Mouse (Mus musculus) midbrain, embryonic 12.5 days (tissue): ENCODE results near the gene Slc39a2. TPM values are rescaled to one million over a fixed set of nuclear protein-coding genes. Genes with fewer than 3 reads are reported as not detected.
"Not testable (repeated sequence)": the region's sequence is repeated elsewhere in the genome, so short reads cannot be mapped to it uniquely, and the experiment has no call there.

Experiments
- ATAC-seq: fragments of 200-750 bp; cut with Nextera tagmentation; 2 replicates; pipeline ENCODE4 v1.8.0; 2017; ENCODE audit warnings: low read depth, moderate TSS enrichment, moderate library complexity; ENCODE audit not compliant: low FRiP score
- H3K27ac ChIP-seq: fragments of 300-500 bp; sonication (generic); replicated peaks from 2 replicates; pipeline ENCODE4 v1.5.1; 2016; ENCODE audit warnings: mild to moderate bottlenecking
- H3K27me3 ChIP-seq: fragments of 300-500 bp; sonication (generic); 2 replicates; pipeline ENCODE4 v1.6.1; 2016; ENCODE audit warnings: mild to moderate bottlenecking
- H3K36me3 ChIP-seq: fragments of 300-500 bp; sonication (generic); 2 replicates; pipeline ENCODE4 v1.6.1; 2016
- H3K4me1 ChIP-seq: fragments of 300-500 bp; sonication (generic); 2 replicates; pipeline ENCODE4 v1.6.1; 2016
- H3K4me2 ChIP-seq: fragments of 300-500 bp; sonication (generic); replicated peaks from 2 replicates; pipeline ENCODE4 v1.6.1; 2016; ENCODE audit warnings: mild to moderate bottlenecking, moderate library complexity
- H3K4me3 ChIP-seq: fragments of 300-500 bp; sonication (generic); 2 replicates; pipeline ENCODE4 v1.5.1; 2016; ENCODE audit warnings: mild to moderate bottlenecking
- H3K9ac ChIP-seq: fragments of 300-500 bp; sonication (generic); replicated peaks from 2 replicates; pipeline ENCODE4 v1.6.1; 2016; ENCODE audit warnings: mild to moderate bottlenecking, moderate library complexity
- H3K9me3 ChIP-seq: fragments of 300-500 bp; sonication (generic); 2 replicates; pipeline ENCODE4 v1.6.1; 2016; ENCODE audit warnings: mild to moderate bottlenecking
- WGBS: fragments of 180-500 bp; shearing (Covaris S2); methylation state at CpG from one replicate; pipeline ENCODE4 v1.1.7; 2016; 5-methylcytosine and 5-hydroxymethylcytosine counted together
- polyA plus RNA-seq: library from polyadenylated mRNA; unstranded; fragments of >200 nt; fragmentation: Nextera tagmentation; extraction: Ambion mirVana; gene quantifications from 2 replicates; pipeline ENCODE4 v1.2.1, GENCODE M21; 2016

The Slc39a2 gene
- polyA plus RNA-seq: 1.2 and 1.6 TPM in 2 replicates

DNA sequence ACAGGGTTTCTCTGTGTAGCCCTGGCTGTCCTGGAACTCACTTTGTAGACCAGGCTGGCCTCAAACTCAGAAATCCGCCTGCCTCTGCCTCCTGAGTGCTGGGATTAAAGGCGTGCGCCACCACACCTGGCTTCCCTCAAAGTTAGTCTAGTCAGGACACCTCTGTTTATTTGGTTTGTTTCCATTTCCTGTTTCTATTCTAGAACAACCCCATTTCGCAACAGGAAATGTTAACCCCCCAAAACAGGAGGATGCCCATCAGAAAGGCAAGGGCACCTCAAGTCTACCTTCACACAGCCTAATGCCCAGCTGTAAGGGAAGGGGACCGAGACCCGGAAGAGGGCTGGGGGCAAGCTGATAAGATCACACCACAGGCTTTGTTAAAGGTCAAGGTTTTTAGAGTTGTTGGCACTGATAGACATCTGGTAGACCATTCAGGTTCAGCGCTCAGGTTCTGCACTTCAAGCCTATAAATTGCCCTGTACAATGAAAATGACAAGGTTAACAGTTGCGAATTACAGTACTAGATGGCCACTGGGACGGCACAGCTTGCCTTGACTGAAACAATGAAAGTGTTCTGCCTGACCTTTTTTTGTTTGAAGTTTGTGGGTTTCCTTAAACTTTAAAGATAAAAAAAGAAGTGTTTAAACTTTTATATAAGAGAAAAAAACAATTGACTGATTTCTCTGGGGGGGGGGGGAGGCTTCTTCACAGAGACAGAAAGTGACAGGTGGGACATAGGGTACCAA lies at the start of gene Slc39a2:
Gene Slc39a2, plus strand, starts transcription at position 699 of the 749 bp plus-strand sequence.
- Histone ChIP-seq H3K9ac (no peak within 1 kb of the TSS), H3K27ac (no peak within 1 kb of the TSS), H3K27me3 (no peaks in the 10 kb centered on the region), H3K9me3 (no peaks in the 10 kb centered on the region), H3K36me3 (peaks cover 65% of the 10 kb centered on the region), H3K4me2 (no peak within 1 kb of the TSS), H3K4me3 (no peak within 1 kb of the TSS), H3K4me1 (no peaks in the 10 kb centered on the region)
- no peak for ATAC-seq
- WGBS: 95% methylated on average over 9 of the region's 9 CpGs

DNA sequence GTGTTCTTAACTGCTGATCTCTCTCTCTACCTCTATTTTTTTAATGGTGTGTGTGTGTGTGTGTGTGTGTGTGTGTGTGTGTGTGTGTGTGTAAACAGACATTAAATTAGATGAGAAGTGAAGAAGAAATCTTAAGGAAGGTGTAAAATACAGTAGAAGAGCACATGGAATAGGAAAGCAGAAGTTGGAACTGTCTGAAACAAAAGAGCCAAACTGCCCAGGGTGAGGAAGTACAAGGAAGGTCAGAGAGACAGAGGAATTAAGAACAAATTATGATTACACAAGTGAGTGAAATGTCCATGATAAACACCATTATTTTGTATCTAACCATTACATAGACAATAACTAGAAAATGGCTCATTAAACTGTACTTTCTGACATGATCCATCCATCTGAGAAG lies 48.8 kb upstream of the Slc39a2 start:
- Histone ChIP-seq H3K36me3 (no peaks in the 10 kb centered on the region), H3K4me3 (no peak overlapping the region), H3K27me3 (no peaks in the 10 kb centered on the region), H3K9ac (no peak overlapping the region), H3K4me2 (no peak overlapping the region), H3K9me3 (no peaks in the 10 kb centered on the region), H3K27ac (no peak overlapping the region), H3K4me1 (no peaks in the 10 kb centered on the region)
- no peak for ATAC-seq

DNA sequence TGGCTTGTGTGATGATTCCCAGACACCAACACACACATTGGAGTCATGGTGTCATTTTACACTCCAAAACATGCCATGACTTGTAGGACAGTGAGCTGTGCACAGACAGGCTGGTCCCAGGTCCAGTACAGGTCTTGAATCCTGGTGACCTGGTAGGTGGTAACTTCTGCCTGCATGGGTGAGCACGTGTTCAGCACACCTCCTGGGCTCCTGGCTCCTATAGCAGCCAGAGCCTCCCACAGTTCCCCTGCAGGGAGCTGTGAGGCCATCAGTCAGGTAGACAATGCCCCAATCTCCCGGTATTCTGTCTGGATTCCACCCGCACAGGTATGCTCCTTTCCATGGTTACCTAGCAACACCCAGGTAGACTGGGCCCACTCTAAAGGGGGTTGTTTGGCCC lies 46.1 kb upstream of the Slc39a2 start:
- Histone ChIP-seq H3K36me3 (no peaks in the 10 kb centered on the region), H3K4me2 (no peak overlapping the region), H3K4me3 (no peak overlapping the region), H3K4me1 (no peaks in the 10 kb centered on the region), H3K27me3 (no peaks in the 10 kb centered on the region), H3K27ac (no peak overlapping the region), H3K9me3 (no peaks in the 10 kb centered on the region), H3K9ac (no peak overlapping the region)
- no peak for ATAC-seq
- WGBS: 72% methylated on average over 3 of the region's 3 CpGs

DNA sequence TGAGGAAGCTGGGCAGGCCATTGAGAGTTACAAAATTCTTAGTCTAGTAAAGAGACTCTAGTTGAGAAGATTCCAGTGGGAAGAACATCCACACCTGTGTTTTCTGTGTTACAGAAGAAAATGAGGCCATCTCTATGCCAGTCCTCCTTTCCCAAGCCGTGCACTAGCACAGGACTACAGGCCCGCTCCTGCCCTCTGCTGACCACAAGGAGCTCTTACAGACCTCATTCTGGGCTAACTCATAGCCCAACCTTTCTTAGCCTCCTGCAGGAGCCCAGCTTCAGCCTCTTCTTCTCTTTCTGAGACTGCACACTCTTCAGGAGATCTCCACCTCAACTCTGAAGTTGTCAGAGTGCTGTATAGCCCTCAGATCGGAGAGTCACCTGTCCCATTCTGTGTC lies 41.7 kb upstream of the Slc39a2 start:
- H3K4me2 ChIP-seq, H3K4me3 ChIP-seq, H3K4me1 ChIP-seq, H3K9me3 ChIP-seq, H3K27ac ChIP-seq, H3K36me3 ChIP-seq, H3K27me3 ChIP-seq, ATAC-seq, H3K9ac ChIP-seq: not testable (repeated sequence)
- 43% methylated on average over 3 of the region's 3 CpGs for WGBS

DNA sequence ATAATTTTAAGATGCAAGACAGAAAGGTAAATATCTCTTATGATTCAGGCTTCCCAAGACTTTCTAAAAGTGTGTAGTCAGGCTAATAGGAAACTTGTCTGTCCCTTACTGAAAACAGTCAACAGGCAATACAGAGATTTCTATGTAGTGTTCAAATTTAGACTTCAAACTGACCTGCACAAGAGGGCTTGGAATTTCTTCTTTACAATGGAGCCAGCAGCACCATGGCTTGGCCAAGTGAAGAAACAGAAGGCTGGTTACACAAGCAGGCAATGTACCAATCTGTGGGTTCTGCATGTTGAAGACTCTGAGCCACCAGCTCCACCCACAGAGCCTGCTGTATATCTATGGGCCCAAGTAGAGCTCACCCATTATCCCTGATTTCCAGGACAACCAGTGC lies 39.3 kb upstream of the Slc39a2 start, which contains the start of gene Ear6:
Gene Ear6, plus strand, starts transcription at position 301 of the 400 bp plus-strand sequence.
- no peak for ATAC-seq
- no peak within 1 kb of the TSS for H3K27ac ChIP-seq
- H3K4me2 ChIP-seq: no peak within 1 kb of the TSS
- H3K4me1 ChIP-seq: no peaks in the 10 kb centered on the region
- no peak within 1 kb of the TSS for H3K4me3 ChIP-seq
- H3K9ac ChIP-seq: no peak within 1 kb of the TSS
- H3K9me3 ChIP-seq: no peaks in the 10 kb centered on the region
- no peaks in the 10 kb centered on the region for H3K27me3 ChIP-seq
- H3K36me3 ChIP-seq: no peaks in the 10 kb centered on the region

DNA sequence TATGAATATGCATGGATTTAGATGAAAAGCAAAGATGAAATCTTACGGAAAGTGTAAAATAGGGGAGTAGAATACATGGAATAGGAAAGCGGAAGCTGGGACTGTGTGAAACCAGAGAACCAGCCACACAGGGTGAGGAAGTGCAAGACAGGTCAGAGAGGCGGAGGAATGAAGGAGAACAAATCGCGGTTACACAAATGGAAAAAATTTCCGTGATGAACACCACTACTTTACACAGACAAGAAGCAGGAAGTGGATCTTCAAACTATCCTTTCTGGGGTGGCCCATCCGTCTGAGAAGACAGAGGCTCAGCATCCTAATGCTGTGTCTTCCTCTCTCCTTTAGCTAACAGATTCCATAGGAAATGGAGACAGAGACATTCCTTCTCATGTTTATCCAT lies 37.4 kb upstream of the Slc39a2 start:
- not testable (repeated sequence) for H3K36me3 ChIP-seq, H3K27me3 ChIP-seq, H3K4me3 ChIP-seq, H3K4me1 ChIP-seq, H3K27ac ChIP-seq, H3K4me2 ChIP-seq, H3K9me3 ChIP-seq, H3K9ac ChIP-seq, ATAC-seq
- 85% methylated on average over 7 of the region's 7 CpGs for WGBS

DNA sequence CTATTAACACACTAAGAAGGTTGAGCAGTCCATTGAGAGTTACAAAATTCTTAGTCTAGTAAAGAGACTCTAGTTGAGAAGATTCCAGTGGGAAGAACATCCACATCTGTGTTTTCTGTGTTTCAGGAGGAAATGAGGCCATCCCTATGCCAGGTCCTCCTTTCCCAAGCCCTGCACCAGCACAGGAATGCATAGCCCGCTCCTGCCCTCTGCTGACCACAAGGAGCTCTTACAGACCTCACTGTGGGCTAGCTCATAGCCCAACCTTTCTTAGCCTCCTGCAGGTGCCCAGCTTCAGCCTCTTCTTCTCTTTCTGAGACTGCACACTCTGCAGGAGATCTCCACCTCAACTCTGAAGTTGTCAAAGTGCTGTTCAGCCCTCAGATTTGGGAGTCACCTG lies 29.1 kb upstream of the Slc39a2 start:
- H3K4me3 ChIP-seq, H3K9me3 ChIP-seq, H3K27ac ChIP-seq, H3K36me3 ChIP-seq, H3K4me1 ChIP-seq, H3K27me3 ChIP-seq, ATAC-seq, H3K9ac ChIP-seq, H3K4me2 ChIP-seq: not testable (repeated sequence)
- WGBS: 13% methylated on average over 1 of the region's 1 CpGs

DNA sequence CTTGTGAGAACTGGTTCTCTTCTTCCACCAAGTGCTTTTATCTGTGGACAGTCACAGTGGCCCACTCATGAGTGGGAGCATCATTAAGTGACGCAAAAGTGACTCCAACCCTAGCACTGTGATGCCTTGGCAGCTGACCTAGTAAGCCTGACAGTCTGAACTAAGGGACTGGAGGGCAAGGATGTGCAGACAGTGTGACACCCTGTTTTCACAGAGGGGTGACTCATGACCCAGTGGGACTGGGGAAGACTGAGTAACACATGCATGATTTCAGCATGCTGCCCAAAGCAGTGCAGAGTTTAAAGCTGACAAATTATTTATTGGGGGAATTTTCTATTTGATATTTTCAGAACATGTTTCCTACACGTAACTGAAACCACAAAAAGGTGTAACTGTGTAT lies 21.9 kb upstream of the Slc39a2 start:
- Histone ChIP-seq H3K9ac (no peak overlapping the region), H3K27ac (no peak overlapping the region), H3K36me3 (no peaks in the 10 kb centered on the region), H3K9me3 (no peaks in the 10 kb centered on the region), H3K27me3 (no peaks in the 10 kb centered on the region), H3K4me2 (no peak overlapping the region), H3K4me3 (no peak overlapping the region), H3K4me1 (no peaks in the 10 kb centered on the region)
- 80% methylated on average over 2 of the region's 2 CpGs for WGBS
- no peak for ATAC-seq

DNA sequence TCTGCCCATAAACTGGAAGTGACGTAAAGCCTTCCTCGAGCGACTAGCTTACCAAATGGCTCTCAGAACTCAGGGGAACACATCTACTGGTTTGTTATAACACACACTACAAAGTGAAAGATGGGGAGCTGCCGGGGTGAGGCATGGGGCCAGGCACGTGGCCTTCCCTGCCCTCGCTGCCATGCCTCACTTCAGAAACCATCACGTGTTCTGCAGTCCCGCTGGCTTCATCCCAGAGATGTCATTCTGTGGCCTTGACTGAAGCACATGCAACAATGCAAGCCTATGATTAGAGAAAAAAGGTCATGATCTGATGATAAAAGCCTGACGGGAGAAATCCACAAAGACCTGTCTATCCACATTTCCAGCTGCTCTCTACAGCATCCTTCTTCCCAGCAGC lies 20.9 kb upstream of the Slc39a2 start:
- Histone ChIP-seq H3K9ac (no peak overlapping the region), H3K4me3 (no peak overlapping the region), H3K4me2 (no peak overlapping the region), H3K4me1 (no peaks in the 10 kb centered on the region), H3K27me3 (no peaks in the 10 kb centered on the region), H3K27ac (no peak overlapping the region), H3K9me3 (no peaks in the 10 kb centered on the region), H3K36me3 (no peaks in the 10 kb centered on the region)
- no peak for ATAC-seq
- 81% methylated on average over 9 of the region's 9 CpGs for WGBS

DNA sequence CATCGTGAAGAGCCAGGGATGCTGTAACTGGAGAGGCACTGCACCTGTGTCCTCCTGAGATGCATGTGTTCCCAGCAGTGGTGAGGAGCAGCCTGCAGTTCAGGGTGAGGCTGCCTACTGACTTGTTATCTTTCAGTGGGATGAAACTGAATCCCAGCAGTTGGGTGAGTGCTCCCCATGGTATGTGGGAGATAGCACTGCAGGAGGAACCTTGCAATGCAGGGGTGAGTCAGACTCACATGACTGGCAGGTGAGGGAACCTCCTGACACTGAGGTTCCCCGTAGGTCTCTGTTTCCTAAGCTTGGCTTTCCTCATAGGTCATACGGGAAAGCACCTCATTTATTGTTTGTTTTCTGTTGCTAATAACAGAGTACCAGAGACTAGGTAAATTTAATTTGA lies 15.2 kb upstream of the Slc39a2 start:
- Histone ChIP-seq H3K9me3 (no peaks in the 10 kb centered on the region), H3K9ac (no peak overlapping the region), H3K4me3 (no peak overlapping the region), H3K4me1 (no peaks in the 10 kb centered on the region), H3K27me3 (no peaks in the 10 kb centered on the region), H3K36me3 (no peaks in the 10 kb centered on the region), H3K27ac (no peak overlapping the region), H3K4me2 (no peak overlapping the region)
- 77% methylated on average over 3 of the region's 3 CpGs for WGBS
- no peak for ATAC-seq

DNA sequence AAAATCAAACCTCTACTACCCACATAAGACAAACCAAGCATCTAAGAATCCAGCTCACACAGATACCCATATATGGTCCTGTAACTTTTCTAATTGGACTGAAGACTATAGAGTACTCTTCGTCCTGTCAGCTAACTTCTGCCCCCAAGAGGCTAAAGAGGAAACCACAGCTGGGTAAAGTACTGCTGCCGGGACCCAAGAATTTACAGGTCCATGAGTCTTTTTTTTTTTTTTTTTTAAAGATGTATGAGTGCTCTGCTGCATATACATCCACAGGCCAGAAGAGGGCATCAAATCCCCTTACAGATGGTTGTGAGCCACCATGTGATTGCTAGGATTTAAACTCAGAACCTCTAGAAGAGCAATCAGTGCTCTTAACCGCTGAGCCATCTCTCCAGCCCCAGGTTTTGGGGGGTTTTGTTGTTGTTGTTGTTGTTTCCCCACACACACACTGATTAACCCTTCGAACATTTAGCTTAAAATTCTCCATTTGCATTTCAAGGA lies 9.1 kb upstream of the Slc39a2 start:
- Histone ChIP-seq H3K4me1 (peaks cover 12% of the 10 kb centered on the region), H3K4me2 (peak overlapping the region; percentile 65), H3K36me3 (peaks cover 19% of the 10 kb centered on the region), H3K9me3 (no peaks in the 10 kb centered on the region), H3K9ac (no peak overlapping the region), H3K27ac (peak overlapping the region; percentile 87), H3K4me3 (peak overlapping the region; percentile 69), H3K27me3 (no peaks in the 10 kb centered on the region)
- WGBS: 0% methylated on average over 4 of the region's 4 CpGs
- peak; percentile 53 for ATAC-seq

DNA sequence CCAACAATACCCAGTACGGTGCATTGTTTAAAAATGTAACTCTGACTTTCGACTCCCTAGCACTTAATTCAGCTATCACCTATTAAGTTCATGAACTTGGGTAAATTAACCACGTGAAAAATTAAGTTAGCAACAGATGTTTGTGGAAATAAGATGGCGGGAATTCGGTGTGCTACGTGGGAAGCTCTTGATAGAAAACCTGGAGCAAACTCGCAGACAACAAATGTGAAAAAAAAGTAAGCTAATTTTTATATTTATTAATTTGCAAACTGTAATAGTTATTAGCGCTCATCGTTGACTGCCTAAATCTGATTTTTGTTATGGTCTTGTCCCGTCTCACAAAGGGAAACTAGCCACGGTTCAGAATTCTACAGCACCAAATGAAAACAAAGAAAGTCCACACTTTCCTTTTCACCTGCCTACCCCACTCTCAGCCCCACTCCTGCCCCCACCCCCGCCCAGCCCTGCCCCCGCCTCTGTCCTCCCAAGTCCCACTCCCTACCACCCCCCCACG lies 8.6 kb upstream of the Slc39a2 start:
- H3K36me3 ChIP-seq: peaks cover 24% of the 10 kb centered on the region
- ATAC-seq: peak; percentile 57
- peak overlapping the region; percentile 69 for H3K4me3 ChIP-seq
- H3K27me3 ChIP-seq: no peaks in the 10 kb centered on the region
- H3K4me1 ChIP-seq: peaks cover 12% of the 10 kb centered on the region
- peak overlapping the region; percentile 56 for H3K9ac ChIP-seq
- no peaks in the 10 kb centered on the region for H3K9me3 ChIP-seq
- H3K27ac ChIP-seq: peak overlapping the region; percentile 87
- 1% methylated on average over 14 of the region's 14 CpGs for WGBS
- peak overlapping the region; percentile 65 for H3K4me2 ChIP-seq
